Mouse (Mus musculus) liver, postnatal 0 days (tissue): ENCODE measurements at regions not wholly inside any gene's neighbourhood (a gene's known extent, or its start where the extent isn't known, plus 50 kb on each side); places are given as distances from the start of the nearest gene placed in this dataset.

Source experiments
- ATAC-seq: fragments of 200-750 bp; cut with Nextera tagmentation; 2 replicates; pipeline ENCODE4 v1.8.0; 2017; ENCODE audit warnings: mild to moderate bottlenecking, moderate library complexity
- DNase-seq: peaks from one replicate; pipeline ENCODE4 v3.0.0-alpha.2; 2016
- H3K27ac ChIP-seq: fragments of 300-500 bp; sonication (generic); 2 replicates; pipeline ENCODE4 v1.5.1; 2014; ENCODE audit warnings: antibody characterized with exemption, moderate library complexity, mild to moderate bottlenecking, low read depth
- H3K27me3 ChIP-seq: fragments of 300-500 bp; sonication (generic); 2 replicates; pipeline ENCODE4 v1.6.1; 2014; ENCODE audit warnings: low read length, control low read depth, mixed read lengths; ENCODE audit not compliant: insufficient read depth
- H3K36me3 ChIP-seq: fragments of 300-500 bp; sonication (generic); replicated peaks from 2 replicates; pipeline ENCODE4 v1.6.1; 2014; ENCODE audit warnings: mild to moderate bottlenecking, control low read depth, low read length, moderate library complexity, mixed read lengths; ENCODE audit not compliant: insufficient read depth
- H3K4me1 ChIP-seq: fragments of 300-500 bp; sonication (generic); 2 replicates; pipeline ENCODE4 v1.6.1; 2014; ENCODE audit warnings: antibody characterized with exemption, mild to moderate bottlenecking, control low read depth; ENCODE audit not compliant: insufficient read depth
- H3K4me2 ChIP-seq: fragments of 300-500 bp; sonication (generic); 2 replicates; pipeline ENCODE4 v1.6.1; 2014; ENCODE audit warnings: low read depth, mild to moderate bottlenecking, low read length, moderate library complexity, mixed read lengths
- H3K4me3 ChIP-seq: fragments of 300-500 bp; sonication (generic); 2 replicates; pipeline ENCODE4 v1.5.1; 2014; ENCODE audit warnings: low read depth, low read length
- H3K9ac ChIP-seq: fragments of 300-500 bp; sonication (generic); replicated peaks from 2 replicates; pipeline ENCODE4 v1.6.1; 2014; ENCODE audit warnings: mild to moderate bottlenecking, moderate library complexity
- H3K9me3 ChIP-seq: fragments of 300-500 bp; sonication (generic); 2 replicates; pipeline ENCODE4 v1.6.1; 2016; ENCODE audit warnings: mild to moderate bottlenecking, control low read depth, low read length, mixed read lengths
- CTCF ChIP-seq: sonication (generic); IDR thresholded peaks from 2 replicates; pipeline ENCODE4 v1.5.1; 2016; ENCODE audit warnings: antibody characterized with exemption, low read depth
- EP300 ChIP-seq: IDR thresholded peaks from 2 replicates; pipeline ENCODE4 v1.6.1; 2016; ENCODE audit warnings: antibody characterized with exemption, low read depth, mild to moderate bottlenecking
- whole genome bisulfite sequencing: fragments of 180-500 bp; shearing (Covaris S2); extraction: QIAGEN DNeasy Blood & Tissue Kit; methylation state at CpG from one replicate; pipeline ENCODE4 v1.1.7; 2014; ENCODE audit not compliant: insufficient replicate concordance; 5-methylcytosine and 5-hydroxymethylcytosine counted together

DNA sequence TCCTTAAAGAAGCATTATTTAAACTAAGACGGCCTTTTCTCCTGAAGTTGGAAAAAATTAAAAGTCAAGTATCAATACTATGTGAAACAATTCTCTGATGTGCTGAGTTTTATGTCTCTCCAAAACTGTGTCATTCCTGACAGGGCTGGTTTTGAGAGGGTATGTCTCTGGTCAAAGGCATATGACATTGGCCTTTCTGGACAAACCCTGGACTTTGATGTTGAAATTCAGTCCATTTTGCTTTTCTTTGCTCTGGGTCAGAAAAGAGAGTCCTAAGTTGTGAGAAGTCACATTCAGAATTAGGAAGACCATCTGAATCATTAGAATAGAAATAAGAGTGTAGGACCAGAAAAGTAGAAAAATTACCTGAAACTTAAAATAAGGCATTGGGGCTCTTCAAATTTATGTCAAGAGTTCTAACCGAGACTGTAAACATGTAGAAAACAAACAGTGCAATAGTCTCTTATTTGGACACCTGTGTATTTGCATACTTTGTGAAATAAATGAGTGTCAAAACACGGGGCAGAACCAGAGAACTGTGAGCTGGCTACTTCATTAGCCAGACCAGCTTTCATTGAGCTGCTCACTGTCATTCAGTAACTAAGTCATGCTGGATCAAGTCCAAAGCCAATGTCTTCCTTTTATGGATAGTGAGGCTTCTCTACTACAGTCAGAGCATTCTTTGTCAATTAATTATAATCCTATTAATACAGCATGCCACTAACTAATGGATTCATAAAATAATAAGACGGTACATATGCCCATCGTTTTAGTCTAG, 209.3 kb upstream of the Adamts9 start:
- H3K9me3 ChIP-seq = no peaks in the 10 kb centered on the region
- no peak overlapping the region for H3K4me2 ChIP-seq
- H3K4me1 ChIP-seq = 0 out of 2 replicates have a peak, but pooled peaks cover 4% of the 10 kb centered on the region
- ATAC-seq = peak; percentile 88
- TF ChIP-seq CTCF (no peak), EP300 (no peak)
- no peak for DNase-seq
- H3K36me3 ChIP-seq = no peaks in the 10 kb centered on the region
- H3K27ac ChIP-seq = no peak overlapping the region; the same call in 1 of the 2 replicates
- no peak overlapping the region for H3K9ac ChIP-seq
- WGBS = 70% methylated on average over 5 of the region's 5 CpGs
- no peak overlapping the region for H3K4me3 ChIP-seq
- H3K27me3 ChIP-seq = no peaks in the 10 kb centered on the region

DNA sequence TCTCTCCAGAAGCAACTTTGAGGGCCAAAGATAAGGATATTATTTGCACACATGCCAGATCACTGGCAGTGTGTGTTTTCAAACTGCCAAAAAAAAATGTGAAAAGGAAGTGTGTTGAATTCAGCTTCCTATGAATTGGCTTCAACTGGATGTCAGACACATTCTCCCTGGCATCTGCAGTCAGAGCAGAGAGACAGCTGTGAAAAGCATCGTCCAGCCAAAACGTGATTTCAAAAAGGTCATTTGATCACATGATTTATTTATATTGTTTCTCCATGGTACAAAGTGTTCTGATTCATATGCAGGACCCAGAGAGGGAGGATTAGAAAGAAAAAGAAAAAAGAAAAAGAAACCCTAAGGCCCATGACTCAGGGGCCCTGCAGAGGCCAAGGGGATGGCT, 207.2 kb upstream of the Adamts9 start:
- Histone ChIP-seq H3K4me1 (0 out of 2 replicates have a peak, but pooled peaks cover 4% of the 10 kb centered on the region), H3K4me2 (no peak overlapping the region), H3K36me3 (no peaks in the 10 kb centered on the region), H3K4me3 (no peak overlapping the region), H3K27me3 (no peaks in the 10 kb centered on the region), H3K27ac (0 out of 2 replicates have a peak overlapping the region, but pooled peaks have one; percentile 35), H3K9ac (no peak overlapping the region), H3K9me3 (no peaks in the 10 kb centered on the region)
- DNase-seq = no peak
- 43% methylated on average over 2 of the region's 2 CpGs for WGBS
- no peak for ATAC-seq
- TF ChIP-seq EP300 = peak; percentile 46; the same call in 1 of the 2 replicates
- no peak for TF ChIP-seq CTCF

DNA sequence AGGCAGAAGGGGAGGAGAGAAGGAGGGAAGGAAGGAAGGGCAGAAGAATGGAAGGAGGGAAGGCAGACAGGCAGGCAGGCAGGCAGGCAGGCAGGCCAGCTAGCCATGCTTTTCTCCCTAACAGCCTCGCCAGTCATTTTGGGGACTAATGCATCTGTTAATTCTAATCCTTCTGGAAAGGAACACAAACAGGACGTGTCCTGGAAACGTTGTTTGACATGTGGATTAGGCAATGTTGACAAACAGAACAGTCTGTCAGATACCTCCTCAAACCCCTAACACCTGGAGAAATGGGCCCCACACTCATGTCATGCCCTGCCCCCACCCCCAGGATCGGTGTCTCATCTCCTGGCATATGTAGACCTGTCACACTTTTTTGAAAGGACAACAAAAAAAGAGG, 206.7 kb upstream of the Adamts9 start:
- H3K4me3 ChIP-seq = no peak overlapping the region
- TF ChIP-seq CTCF (no peak), EP300 (no peak)
- DNase-seq (peak; percentile 21), ATAC-seq (peak; percentile 19; the same call in 1 of the 2 replicates)
- H3K36me3 ChIP-seq = no peaks in the 10 kb centered on the region
- peak overlapping the region; percentile 35; the same call in 1 of the 2 replicates for H3K27ac ChIP-seq
- no peaks in the 10 kb centered on the region for H3K9me3 ChIP-seq
- WGBS = 22% methylated on average over 4 of the region's 4 CpGs
- H3K27me3 ChIP-seq = no peaks in the 10 kb centered on the region
- H3K4me2 ChIP-seq = no peak overlapping the region
- no peak overlapping the region for H3K9ac ChIP-seq
- 0 out of 2 replicates have a peak, but pooled peaks cover 4% of the 10 kb centered on the region for H3K4me1 ChIP-seq

DNA sequence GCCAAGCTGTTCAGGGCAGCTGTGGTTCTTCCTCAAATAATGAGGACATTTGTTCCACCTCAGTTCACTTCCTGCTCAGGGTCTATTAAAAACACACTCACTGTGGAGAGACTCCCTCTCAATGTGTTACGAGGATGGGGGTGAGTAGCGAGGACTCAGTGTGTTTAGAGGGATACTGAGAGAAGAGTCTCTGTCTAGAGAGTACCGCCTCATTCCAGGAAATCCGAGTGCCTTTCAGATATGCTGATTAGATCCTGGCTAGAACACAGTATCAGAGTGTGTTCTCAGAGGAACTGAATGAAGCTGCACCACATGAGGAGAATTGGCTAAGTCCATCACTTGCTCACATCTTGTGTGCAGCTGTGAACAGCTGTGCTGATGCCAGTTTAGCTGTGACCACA, 197.0 kb upstream of the Adamts9 start:
- no peak overlapping the region for H3K27ac ChIP-seq
- no peak overlapping the region for H3K4me2 ChIP-seq
- H3K9me3 ChIP-seq = no peaks in the 10 kb centered on the region
- TF ChIP-seq CTCF (no peak), EP300 (no peak)
- no peak overlapping the region for H3K9ac ChIP-seq
- WGBS = 55% methylated on average over 4 of the region's 4 CpGs
- H3K4me3 ChIP-seq = no peak overlapping the region
- H3K4me1 ChIP-seq = no peaks in the 10 kb centered on the region
- DNase-seq = no peak
- no peaks in the 10 kb centered on the region for H3K36me3 ChIP-seq
- ATAC-seq = no peak
- no peaks in the 10 kb centered on the region for H3K27me3 ChIP-seq

DNA sequence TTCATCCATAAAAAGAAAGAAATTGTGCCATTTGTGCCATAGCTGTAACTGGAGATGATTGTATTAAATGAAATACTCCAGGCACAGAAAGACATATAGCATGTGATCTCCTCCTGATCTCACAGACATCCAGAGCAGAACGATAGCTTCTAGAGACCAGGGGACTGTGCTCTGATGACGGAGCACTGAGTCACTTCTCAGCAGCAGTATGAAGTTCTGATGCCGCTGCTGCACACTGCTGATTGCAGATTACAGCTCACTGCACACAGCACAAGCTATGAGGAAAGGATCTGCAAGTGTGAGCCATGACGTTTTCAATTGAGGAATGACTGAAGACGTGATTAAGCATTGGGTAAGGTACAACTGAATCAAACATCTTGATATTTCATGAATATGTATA, 190.6 kb upstream of the Adamts9 start:
- H3K9ac ChIP-seq = no peak overlapping the region
- no peaks in the 10 kb centered on the region for H3K36me3 ChIP-seq
- TF ChIP-seq EP300 (no peak), CTCF (no peak)
- no peak overlapping the region for H3K27ac ChIP-seq
- no peaks in the 10 kb centered on the region for H3K9me3 ChIP-seq
- H3K4me3 ChIP-seq = no peak overlapping the region
- ATAC-seq (no peak), DNase-seq (no peak)
- no peaks in the 10 kb centered on the region for H3K27me3 ChIP-seq
- 67% methylated on average over 5 of the region's 5 CpGs for WGBS
- no peaks in the 10 kb centered on the region for H3K4me1 ChIP-seq
- no peak overlapping the region for H3K4me2 ChIP-seq

DNA sequence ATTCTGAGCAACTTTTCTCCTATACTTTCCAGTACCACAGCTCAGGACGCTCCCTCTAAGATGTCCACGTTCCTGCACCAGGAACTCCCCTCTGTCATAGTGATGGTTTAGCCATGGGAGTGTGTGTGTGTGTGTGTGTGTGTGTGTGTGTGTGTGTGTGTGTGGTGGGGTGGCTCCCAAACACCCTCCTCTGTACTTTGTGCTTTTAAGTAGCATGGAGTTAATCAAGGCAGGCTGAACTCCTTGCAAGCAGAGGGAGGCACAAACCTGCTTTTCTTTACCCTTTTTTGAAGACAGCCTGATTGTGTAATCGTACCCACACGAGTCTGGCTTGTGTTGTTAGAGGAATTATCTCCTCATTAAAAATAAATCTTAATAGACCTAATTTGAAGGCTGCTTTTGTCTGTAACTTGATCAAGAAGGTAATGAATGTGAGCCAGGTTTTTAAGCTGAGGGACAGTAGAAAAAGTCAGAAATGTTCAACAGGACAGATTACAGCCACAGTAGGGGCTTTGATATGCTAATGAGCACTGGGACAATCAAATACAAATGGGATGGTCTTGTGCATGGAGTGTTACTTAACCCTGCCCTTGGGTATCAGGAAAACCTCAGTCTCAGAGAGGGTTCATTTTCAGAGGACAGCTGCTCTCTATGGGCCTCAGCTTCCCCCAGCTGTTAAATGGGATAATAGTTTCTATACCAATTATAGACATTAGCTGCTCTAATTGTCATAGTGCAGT, 187.8 kb upstream of the Adamts9 start:
- Histone ChIP-seq H3K9ac (no peak overlapping the region), H3K4me2 (no peak overlapping the region), H3K27ac (no peak overlapping the region), H3K9me3 (no peaks in the 10 kb centered on the region), H3K36me3 (no peaks in the 10 kb centered on the region), H3K27me3 (no peaks in the 10 kb centered on the region), H3K4me3 (no peak overlapping the region), H3K4me1 (no peaks in the 10 kb centered on the region)
- 39% methylated on average over 4 of the region's 4 CpGs for WGBS
- ATAC-seq = no peak
- no peak for DNase-seq
- TF ChIP-seq CTCF = no peak
- TF ChIP-seq EP300 = no peak
